Mouse (Mus musculus): ENCODE data around the gene Stra8. TPM values are rescaled to one million over a fixed set of nuclear protein-coding genes. Genes with fewer than 3 reads are reported as not detected.

Gene Stra8
- total and polyA plus RNA-seq, 3 experiments: 0.11 TPM; not detected in 2

DNA sequence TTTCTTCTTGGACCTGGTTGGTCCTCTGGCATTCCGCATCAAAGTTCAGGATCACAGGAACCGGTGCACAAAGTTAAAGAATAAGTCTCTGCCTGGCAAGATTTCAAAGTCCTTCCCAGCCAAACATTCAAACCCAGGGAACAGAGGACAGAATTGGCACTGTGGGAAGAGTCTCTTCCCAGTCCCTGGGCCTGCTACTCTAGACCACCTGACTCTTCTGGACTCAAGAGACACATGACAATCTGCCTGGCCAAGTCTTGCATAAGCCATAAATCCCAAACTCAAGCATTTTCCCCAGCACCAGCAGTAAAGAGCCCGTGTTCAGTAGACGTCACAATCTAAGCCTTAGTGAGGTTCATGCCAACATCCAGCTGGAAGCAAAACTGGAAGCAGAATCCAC lies 13.3 kb upstream of the Stra8 start:
- Histone ChIP-seq H3K36me3 (replicated peaks) (peaks cover 76% of the 10 kb centered on the region), H3K4me3 (ENCODE audit: low read depth, low read length) (no peak overlapping the region), H3K4me1 (ENCODE audit: insufficient read depth, low read depth, low read length) (peaks cover 51% of the 10 kb centered on the region), H3K27me3 (ENCODE audit: insufficient read depth, low read length) (no peaks in the 10 kb centered on the region), H3K9me3 (replicated peaks) (no peaks in the 10 kb centered on the region)
- no peak for DNase-seq (ENCODE audit: low spot score)
- no peak for ATAC-seq (ENCODE audit: extremely low read depth, insufficient number of reproducible peaks, low FRiP score, poor library complexity, severe bottlenecking)
- no peak for TF ChIP-seq GATA1 (IDR thresholded peaks at IDR 0.05; ENCODE audit: borderline replicate concordance, low read length)
- TF ChIP-seq POLR2AphosphoS5 (IDR thresholded peaks at IDR 0.05; ENCODE audit: insufficient replicate concordance, low read depth, low read length): no peak
- TF ChIP-seq TAL1 (conservative IDR thresholded peaks at IDR 0.05; ENCODE audit: low read depth, low read length): no peak
- no peak for TF ChIP-seq GATA2 (IDR thresholded peaks at IDR 0.05; ENCODE audit: borderline replicate concordance, low read depth, low read length)
- TF ChIP-seq CTCF (IDR thresholded peaks at IDR 0.05; ENCODE audit: low read depth, low read length): no peak

DNA sequence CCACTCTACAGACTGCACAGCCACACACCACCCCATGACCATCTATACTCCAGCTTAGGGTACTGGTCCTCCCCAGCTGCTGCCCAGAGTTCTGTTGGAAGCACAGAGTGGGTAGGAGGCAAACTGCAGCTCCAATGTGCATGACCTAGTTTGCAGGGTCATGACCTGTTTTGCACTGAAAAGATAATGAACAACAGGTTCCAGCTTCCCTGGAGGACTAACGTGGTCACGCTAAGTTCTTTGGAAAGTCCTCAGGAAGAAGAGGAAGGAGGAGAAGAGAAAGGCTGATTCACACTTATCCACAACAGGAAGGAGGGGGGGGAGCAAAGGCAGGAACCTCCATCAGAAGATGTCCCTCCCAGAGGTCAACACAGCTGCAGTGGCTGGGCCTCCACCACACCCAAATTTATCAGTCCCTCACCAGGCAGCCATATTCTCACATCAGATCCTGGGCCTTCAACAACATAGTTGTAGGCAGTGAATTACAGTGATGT lies 12.8 kb upstream of the Stra8 start:
- peaks cover 46% of the 10 kb centered on the region for H3K4me1 ChIP-seq (ENCODE audit: insufficient read depth, low read depth, low read length)
- H3K9me3 ChIP-seq (replicated peaks): no peaks in the 10 kb centered on the region
- no peak for TF ChIP-seq GATA2 (IDR thresholded peaks at IDR 0.05; ENCODE audit: borderline replicate concordance, low read depth, low read length)
- TF ChIP-seq GATA1 (IDR thresholded peaks at IDR 0.05; ENCODE audit: borderline replicate concordance, low read length): no peak
- TF ChIP-seq POLR2AphosphoS5 (IDR thresholded peaks at IDR 0.05; ENCODE audit: insufficient replicate concordance, low read depth, low read length): no peak
- no peak for TF ChIP-seq TAL1 (conservative IDR thresholded peaks at IDR 0.05; ENCODE audit: low read depth, low read length)
- no peak for TF ChIP-seq CTCF (IDR thresholded peaks at IDR 0.05; ENCODE audit: low read depth, low read length)
- no peak overlapping the region for H3K4me3 ChIP-seq (ENCODE audit: low read depth, low read length)
- ATAC-seq (ENCODE audit: extremely low read depth, insufficient number of reproducible peaks, low FRiP score, poor library complexity, severe bottlenecking) (no peak), DNase-seq (ENCODE audit: low spot score) (no peak)
- H3K36me3 ChIP-seq (replicated peaks): peaks cover 71% of the 10 kb centered on the region
- H3K27me3 ChIP-seq (ENCODE audit: insufficient read depth, low read length): no peaks in the 10 kb centered on the region

DNA sequence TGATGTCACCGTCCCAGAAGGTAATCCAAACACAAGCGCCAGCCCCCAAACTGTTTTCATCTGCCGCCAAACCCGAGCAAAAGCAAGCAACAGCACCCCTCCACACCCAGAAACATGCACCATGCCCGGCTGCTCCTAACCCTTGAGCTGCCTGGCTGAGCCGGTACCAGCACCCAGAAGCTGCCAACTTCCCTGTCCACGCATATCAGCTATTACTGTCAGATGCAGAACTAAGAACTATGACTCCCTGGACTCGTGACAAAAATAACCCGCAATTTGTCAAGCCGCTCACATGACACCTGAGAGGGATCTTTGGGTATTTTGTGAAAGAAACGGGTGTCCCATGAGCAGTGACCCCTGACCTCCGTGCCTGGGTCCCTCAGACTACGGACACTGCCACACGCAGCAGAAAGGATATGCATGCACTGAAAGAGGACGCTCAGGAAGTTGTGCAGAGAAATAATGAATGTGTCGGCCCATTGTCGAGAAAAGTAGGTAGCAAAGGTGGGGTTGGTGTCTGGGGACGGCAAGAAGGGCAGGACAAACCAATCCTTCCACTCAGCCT lies 12.2 kb upstream of the Stra8 start:
- no peak overlapping the region for H3K4me3 ChIP-seq (ENCODE audit: low read depth, low read length)
- no peaks in the 10 kb centered on the region for H3K9me3 ChIP-seq (replicated peaks)
- H3K27me3 ChIP-seq (ENCODE audit: insufficient read depth, low read length): no peaks in the 10 kb centered on the region
- H3K4me1 ChIP-seq (ENCODE audit: insufficient read depth, low read depth, low read length): peaks cover 46% of the 10 kb centered on the region
- ATAC-seq (ENCODE audit: extremely low read depth, insufficient number of reproducible peaks, low FRiP score, poor library complexity, severe bottlenecking): no peak
- no peak for TF ChIP-seq GATA2 (IDR thresholded peaks at IDR 0.05; ENCODE audit: borderline replicate concordance, low read depth, low read length)
- no peak for TF ChIP-seq TAL1 (conservative IDR thresholded peaks at IDR 0.05; ENCODE audit: low read depth, low read length)
- TF ChIP-seq CTCF (IDR thresholded peaks at IDR 0.05; ENCODE audit: low read depth, low read length): no peak
- no peak for TF ChIP-seq POLR2AphosphoS5 (IDR thresholded peaks at IDR 0.05; ENCODE audit: insufficient replicate concordance, low read depth, low read length)
- no peak for TF ChIP-seq GATA1 (IDR thresholded peaks at IDR 0.05; ENCODE audit: borderline replicate concordance, low read length)
- H3K36me3 ChIP-seq (replicated peaks): peaks cover 65% of the 10 kb centered on the region
- no peak for DNase-seq (ENCODE audit: low spot score)

DNA sequence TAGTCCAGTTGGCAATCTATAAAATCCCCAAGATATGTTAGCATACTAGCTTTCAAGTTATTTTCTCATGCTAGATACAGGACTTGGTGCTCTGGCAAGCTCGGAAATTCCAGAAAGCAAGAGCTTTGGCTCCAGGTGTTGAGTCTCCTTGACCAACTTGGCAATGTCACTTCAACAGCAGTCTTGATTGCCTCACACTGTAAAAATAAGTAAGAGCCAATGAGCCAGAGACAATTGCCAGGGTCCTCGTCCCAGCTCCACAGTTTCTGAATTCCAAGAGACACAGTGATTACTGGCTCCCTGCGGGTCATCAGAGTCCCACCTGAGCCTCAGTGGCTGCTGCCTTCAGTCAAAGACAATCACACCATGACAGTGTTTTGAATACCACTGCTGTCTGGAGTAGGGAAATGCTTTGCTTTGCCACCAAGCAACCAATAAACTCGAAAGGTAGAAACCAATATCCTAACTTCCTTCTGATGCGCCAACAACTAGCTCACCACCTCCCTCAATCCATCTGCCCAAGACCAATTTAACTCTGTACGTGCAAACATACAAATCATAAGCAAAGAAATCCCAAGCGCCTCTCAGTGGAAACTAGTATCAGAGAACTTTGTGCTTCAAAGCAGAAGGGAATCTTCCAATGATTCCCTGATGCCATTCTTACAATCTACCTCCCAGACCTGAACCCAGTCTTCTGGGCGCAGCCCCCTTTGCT lies 10.2 kb upstream of the Stra8 start:
- H3K27me3 ChIP-seq (ENCODE audit: insufficient read depth, low read length): no peaks in the 10 kb centered on the region
- TF ChIP-seq GATA2 (IDR thresholded peaks at IDR 0.05; ENCODE audit: borderline replicate concordance, low read depth, low read length) (no peak), GATA1 (IDR thresholded peaks at IDR 0.05; ENCODE audit: borderline replicate concordance, low read length) (no peak), POLR2AphosphoS5 (IDR thresholded peaks at IDR 0.05; ENCODE audit: insufficient replicate concordance, low read depth, low read length) (no peak), CTCF (IDR thresholded peaks at IDR 0.05; ENCODE audit: low read depth, low read length) (no peak), TAL1 (conservative IDR thresholded peaks at IDR 0.05; ENCODE audit: low read depth, low read length) (no peak)
- H3K9me3 ChIP-seq (replicated peaks): no peaks in the 10 kb centered on the region
- peaks cover 45% of the 10 kb centered on the region for H3K36me3 ChIP-seq (replicated peaks)
- peak overlapping the region; percentile 86 for H3K4me3 ChIP-seq (ENCODE audit: low read depth, low read length)
- DNase-seq (ENCODE audit: low spot score): no peak
- H3K4me1 ChIP-seq (ENCODE audit: insufficient read depth, low read depth, low read length): peaks cover 38% of the 10 kb centered on the region
- no peak for ATAC-seq (ENCODE audit: extremely low read depth, insufficient number of reproducible peaks, low FRiP score, poor library complexity, severe bottlenecking)

DNA sequence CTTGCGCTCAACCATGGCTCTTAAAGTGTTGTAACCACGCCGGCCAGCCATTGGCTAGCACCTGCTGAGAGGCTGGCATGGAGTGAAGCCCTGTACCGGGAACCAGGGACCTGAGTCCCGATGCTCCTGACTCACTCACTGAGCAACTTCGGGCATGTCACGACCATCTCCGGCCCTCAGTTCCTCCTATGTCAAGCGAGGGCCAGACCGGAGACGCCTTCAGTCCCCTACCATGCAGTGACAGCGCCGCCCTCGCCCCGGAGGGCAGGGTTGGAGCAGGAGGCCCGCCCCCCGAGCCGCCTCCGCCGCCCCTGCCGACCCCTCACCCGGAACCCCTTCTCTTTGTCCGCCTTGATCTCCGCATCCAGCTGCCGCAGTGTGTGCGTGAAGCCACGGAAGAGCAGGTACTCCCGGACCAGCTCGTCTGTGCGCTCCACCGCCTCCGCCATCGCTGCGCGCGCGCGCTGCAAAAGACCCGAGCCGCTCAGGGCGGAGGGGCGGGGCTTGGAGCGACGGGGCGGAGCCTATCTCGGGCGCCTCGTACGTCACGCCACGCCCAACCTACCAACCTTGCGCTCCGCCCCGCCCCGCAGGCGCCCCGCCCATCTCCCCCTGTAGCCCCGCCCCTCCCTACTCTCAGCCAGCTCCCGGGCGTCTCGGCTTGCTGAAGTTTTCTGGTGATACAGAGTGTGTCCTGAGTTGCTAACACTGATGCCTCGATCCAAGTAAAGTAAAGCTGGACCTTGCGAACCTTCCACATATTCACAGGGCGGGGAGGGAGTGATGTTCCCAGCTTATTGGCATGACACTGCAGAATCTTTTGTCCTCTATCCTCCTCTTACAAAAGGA lies 9.4 kb upstream of the Stra8 start, which contains the start of gene Wdr91:
Gene Wdr91 (minus strand): TSS at position 506 of the 849 bp plus-strand sequence.
- no peak for TF ChIP-seq CTCF (IDR thresholded peaks at IDR 0.05; ENCODE audit: low read depth, low read length)
- no peak for TF ChIP-seq GATA1 (IDR thresholded peaks at IDR 0.05; ENCODE audit: borderline replicate concordance, low read length)
- TF ChIP-seq POLR2AphosphoS5 (IDR thresholded peaks at IDR 0.05; ENCODE audit: insufficient replicate concordance, low read depth, low read length): no peak
- no peak for TF ChIP-seq TAL1 (conservative IDR thresholded peaks at IDR 0.05; ENCODE audit: low read depth, low read length)
- no peak for TF ChIP-seq GATA2 (IDR thresholded peaks at IDR 0.05; ENCODE audit: borderline replicate concordance, low read depth, low read length)
- ATAC-seq (ENCODE audit: extremely low read depth, insufficient number of reproducible peaks, low FRiP score, poor library complexity, severe bottlenecking) (peak; percentile 71), DNase-seq (ENCODE audit: low spot score) (peak; percentile 94)
- H3K36me3 ChIP-seq (replicated peaks): peaks cover 37% of the 10 kb centered on the region
- H3K27me3 ChIP-seq (ENCODE audit: insufficient read depth, low read length): no peaks in the 10 kb centered on the region
- H3K4me3 ChIP-seq (ENCODE audit: low read depth, low read length): peak within 1 kb of the TSS; percentile 86
- no peaks in the 10 kb centered on the region for H3K9me3 ChIP-seq (replicated peaks)
- peaks cover 38% of the 10 kb centered on the region for H3K4me1 ChIP-seq (ENCODE audit: insufficient read depth, low read depth, low read length)
